Mouse (Mus musculus) urinary bladder, adult 18-20 months (tissue): ENCODE measurements around the gene Slc10a7.

Experiments
- DNase-seq, 2 experiments: peaks; one replicate each; pipeline ENCODE4 v3.0.0; 2022; ENCODE audit warnings: low spot score in 2 of 2, mixed read lengths in 2 of 2

The Slc10a7 gene

GRCm38 (mm10) chr8:78734721-78735517, 225.8 kb downstream of the Slc10a7 start:
- no peak for DNase-seq

GRCm38 (mm10) chr8:78738304-78738703, 229.2 kb downstream of the Slc10a7 start:
- no peak for DNase-seq

- DNase-seq, result no peak
Measured at GRCm38 (mm10) chr8:78740936-78741335, 231.8 kb downstream of the Slc10a7 start.

- DNase-seq, result no peak
Measured at GRCm38 (mm10) chr8:78741496-78741895, 232.3 kb downstream of the Slc10a7 start.

- no peak for DNase-seq
Measured at GRCm38 (mm10) chr8:78741965-78742364, 232.8 kb downstream of the Slc10a7 start.

GRCm38 (mm10) chr8:78742453-78742852, 233.3 kb downstream of the Slc10a7 start:
- peak; percentile 11 to 73 for DNase-seq

GRCm38 (mm10) chr8:78747052-78747451, 237.9 kb downstream of the Slc10a7 start:
- DNase-seq, result no peak

GRCm38 (mm10) chr8:78748701-78749100, 239.6 kb downstream of the Slc10a7 start:
- no peak for DNase-seq

GRCm38 (mm10) chr8:78749861-78750825, 241.0 kb downstream of the Slc10a7 start:
- no peak for DNase-seq

- DNase-seq, result no peak
Measured at GRCm38 (mm10) chr8:78751151-78751550, 242.0 kb downstream of the Slc10a7 start.

GRCm38 (mm10) chr8:78754986-78755385, 245.8 kb downstream of the Slc10a7 start:
- DNase-seq, result no peak

- no peak for DNase-seq
Measured at GRCm38 (mm10) chr8:78759139-78759538, 250.0 kb downstream of the Slc10a7 start.

- no peak for DNase-seq
Measured at GRCm38 (mm10) chr8:78764976-78765375, 255.8 kb downstream of the Slc10a7 start.

GRCm38 (mm10) chr8:78765556-78765955, 256.4 kb downstream of the Slc10a7 start:
- no peak for DNase-seq

- DNase-seq, result no peak
Measured at GRCm38 (mm10) chr8:78770584-78770983, 261.4 kb downstream of the Slc10a7 start.

GRCm38 (mm10) chr8:78771256-78771655, 262.1 kb downstream of the Slc10a7 start:
- DNase-seq, result no peak

GRCm38 (mm10) chr8:78776816-78777215, 267.7 kb downstream of the Slc10a7 start:
- DNase-seq, result no peak
